Mouse (Mus musculus) ES-E14 (cell line): ENCODE data around the gene Tipin. TPM values are rescaled to one million over a fixed set of nuclear protein-coding genes. Genes with fewer than 3 reads are reported as not detected.
A peak's percentile ranks its signal among the peaks of the same experiment; 100 is the strongest.

Experiments
- DNase-seq: peaks from one replicate; pipeline ENCODE4 v3.0.0-alpha.2; 2013; ENCODE audit warnings: low read depth, low spot score
- H3K27ac ChIP-seq: 2 replicates; pipeline ENCODE4 v1.5.1; 2012; ENCODE audit warnings: low read depth, mild to moderate bottlenecking, low read length, moderate library complexity, mixed read lengths; ENCODE audit not compliant: poor library complexity, insufficient read depth, severe bottlenecking
- H3K36me3 ChIP-seq: 2 replicates; pipeline ENCODE4 v1.6.1; 2012; ENCODE audit warnings: mild to moderate bottlenecking, low read length, moderate library complexity, mixed read lengths; ENCODE audit not compliant: control insufficient read depth, poor library complexity, insufficient read depth, severe bottlenecking
- H3K4me1 ChIP-seq, 2 experiments: fragments of 150-350 bp in 1 of 2; sonication (generic) in 1 of 2; 2 replicates each; pipeline ENCODE4 v1.6.1; 2012; ENCODE audit warnings: low read length in 2 of 2, mild to moderate bottlenecking in 1 of 2, mixed read lengths in 1 of 2; ENCODE audit not compliant: control insufficient read depth in 2 of 2, insufficient read depth in 2 of 2, poor library complexity in 1 of 2
- H3K4me3 ChIP-seq, 2 experiments: fragments of 150-350 bp in 1 of 2; sonication (generic) in 1 of 2; 2 replicates each; pipeline ENCODE4 v1.5.1; 2012; ENCODE audit warnings: low read length in 2 of 2, low read depth in 1 of 2, mild to moderate bottlenecking in 1 of 2, mixed read lengths in 1 of 2; ENCODE audit not compliant: insufficient read depth in 1 of 2, poor library complexity in 1 of 2, severe bottlenecking in 1 of 2
- H3K9ac ChIP-seq: 2 replicates; pipeline ENCODE4 v1.6.1; 2012; ENCODE audit warnings: low read depth, mild to moderate bottlenecking, low read length, mixed read lengths; ENCODE audit not compliant: poor library complexity, insufficient read depth, severe bottlenecking
- H3K9me3 ChIP-seq: fragments of 150-350 bp; sonication (generic); 2 replicates; pipeline ENCODE4 v1.6.1; 2012; ENCODE audit warnings: low read depth, mild to moderate bottlenecking, low read length; ENCODE audit not compliant: control insufficient read depth, insufficient read depth
- CHD2 ChIP-seq: IDR thresholded peaks from 2 replicates; pipeline ENCODE4 v1.6.1; 2014; ENCODE audit warnings: mild to moderate bottlenecking, low read depth, low read length, inconsistent platforms
- HCFC1 ChIP-seq: IDR thresholded peaks from 2 replicates; pipeline ENCODE4 v1.6.1; 2012; ENCODE audit warnings: low read length, inconsistent platforms, borderline replicate concordance; ENCODE audit not compliant: insufficient read depth
- MAFK ChIP-seq: IDR thresholded peaks from 2 replicates; pipeline ENCODE4 v1.6.1; 2014; ENCODE audit warnings: mild to moderate bottlenecking, low read depth, low read length, inconsistent platforms; ENCODE audit not compliant: insufficient read depth
- ZC3H11A ChIP-seq: IDR thresholded peaks from 2 replicates; pipeline ENCODE4 v1.6.1; 2012; ENCODE audit warnings: low read depth, mild to moderate bottlenecking, inconsistent platforms, low read length, borderline replicate concordance
- ZNF384 ChIP-seq: IDR thresholded peaks from 2 replicates; pipeline ENCODE4 v1.6.1; 2012; ENCODE audit warnings: low read depth, low read length, inconsistent platforms
- in situ Hi-C, 2 experiments: fragments of 600-800 bp; cut with MboI; formaldehyde crosslinking; loops; one replicate each; pipeline ENCODE4 v1.15.1; 2025; ENCODE audit warnings: low sequenced_read_pairs in 2 of 2, inconsistent platforms in 1 of 2; ENCODE audit not compliant: unreplicated experiment in 2 of 2
- total RNA-seq: library from RNA; depleted of rRNA; stranded (reverse); fragments of 300-350 nt; gene quantifications from 2 replicates; pipeline ENCODE4 v1.2.3, GENCODE M21; 2012

The Tipin gene
- total RNA-seq, 1 experiment, result 195 TPM

DNA sequence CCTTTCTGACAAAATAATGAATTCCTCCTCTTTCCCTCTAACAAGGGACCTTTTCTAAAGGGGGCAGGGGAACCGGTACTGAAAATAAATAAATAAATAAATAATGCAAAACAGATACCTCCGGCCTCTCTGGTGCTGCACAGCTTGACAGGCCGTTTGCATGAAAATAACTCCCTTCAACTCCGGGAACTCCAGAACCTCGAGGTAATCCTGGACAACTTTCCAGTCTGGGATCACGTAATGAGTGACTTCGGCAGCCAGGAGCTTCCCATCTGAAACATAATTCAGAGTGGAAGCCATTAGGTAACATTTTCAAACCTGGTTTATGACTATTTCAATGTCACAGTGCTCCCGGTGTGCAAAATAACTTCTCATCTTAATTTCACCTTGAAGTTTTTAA, 58.0 kb downstream of the Tipin start:
- no peaks in the 10 kb centered on the region for H3K36me3 ChIP-seq
- no peaks in the 10 kb centered on the region for H3K9me3 ChIP-seq
- no peak overlapping the region for H3K27ac ChIP-seq
- in situ Hi-C loops, result no loop called here
- no peak for DNase-seq
- H3K4me1 ChIP-seq, result peaks cover 8 to 11% of the 10 kb centered on the region in 2 experiments
- no peak overlapping the region for H3K9ac ChIP-seq
- H3K4me3 ChIP-seq, result 0 out of 4 replicates have a peak overlapping the region, but pooled peaks of 1 of the 2 experiments have one; percentile 82
- TF ChIP-seq CHD2 (0 out of 2 replicates have a peak, but pooled peaks have one; percentile 18), ZNF384 (no peak), MAFK (no peak), ZC3H11A (no peak), HCFC1 (no peak)

DNA sequence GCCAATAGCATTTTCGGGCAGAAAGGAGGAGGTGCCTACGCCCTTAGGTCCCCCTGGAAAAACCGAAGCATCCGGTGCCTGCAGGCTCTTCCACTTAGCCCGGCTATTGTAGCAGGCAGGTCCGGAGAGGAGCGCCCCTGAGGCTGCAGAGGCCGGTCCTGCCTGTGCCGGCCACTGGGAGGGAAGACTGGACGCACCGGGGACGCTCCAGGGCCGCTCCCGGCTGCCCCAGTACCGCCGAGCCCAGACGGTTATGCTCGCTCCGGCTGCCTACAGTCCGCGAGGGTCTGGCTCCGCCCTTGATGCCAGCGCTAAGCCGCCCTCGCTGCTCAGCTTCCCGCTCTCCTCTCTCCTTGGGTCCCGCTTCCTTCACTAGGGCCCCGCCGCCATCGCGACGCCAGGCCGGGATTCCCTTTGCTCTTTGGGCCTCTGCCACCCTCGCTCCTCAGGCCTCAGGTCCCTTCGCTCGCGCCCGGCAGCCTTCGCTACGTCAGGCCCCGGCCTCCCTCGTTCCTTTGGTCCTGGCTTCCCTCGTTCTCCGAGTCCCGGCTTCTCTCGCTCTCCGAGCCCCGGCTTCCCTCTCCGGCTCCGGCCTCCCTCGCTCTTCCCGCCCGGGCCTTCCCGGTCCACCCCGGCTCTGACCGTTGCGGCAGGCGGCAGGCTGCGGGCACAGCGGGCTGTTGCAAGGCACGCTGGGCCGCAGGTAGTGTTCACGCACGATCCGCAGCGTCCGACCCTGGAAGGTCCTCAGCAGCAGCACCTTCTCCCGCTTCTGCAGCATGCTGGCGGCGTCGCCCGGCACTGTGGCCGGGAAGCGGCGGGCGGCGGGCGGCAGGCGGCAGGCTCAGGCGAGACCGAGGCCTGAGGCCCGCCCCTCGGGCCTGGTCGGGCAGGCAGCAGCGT, 59.2 kb downstream of the Tipin start:
- Histone ChIP-seq H3K4me3 (peak overlapping the region; percentile 81 to 82), H3K27ac (peak overlapping the region; percentile 26; the same call in 1 of the 2 replicates), H3K4me1 (peaks cover 8 to 11% of the 10 kb centered on the region in 2 experiments), H3K36me3 (no peaks in the 10 kb centered on the region), H3K9ac (peak overlapping the region; percentile 85), H3K9me3 (no peaks in the 10 kb centered on the region)
- DNase-seq, result peak; percentile 43
- TF ChIP-seq MAFK (no peak), ZNF384 (no peak), HCFC1 (no peak), CHD2 (no peak), ZC3H11A (no peak)
- in situ Hi-C loops, result no loop called here

DNA sequence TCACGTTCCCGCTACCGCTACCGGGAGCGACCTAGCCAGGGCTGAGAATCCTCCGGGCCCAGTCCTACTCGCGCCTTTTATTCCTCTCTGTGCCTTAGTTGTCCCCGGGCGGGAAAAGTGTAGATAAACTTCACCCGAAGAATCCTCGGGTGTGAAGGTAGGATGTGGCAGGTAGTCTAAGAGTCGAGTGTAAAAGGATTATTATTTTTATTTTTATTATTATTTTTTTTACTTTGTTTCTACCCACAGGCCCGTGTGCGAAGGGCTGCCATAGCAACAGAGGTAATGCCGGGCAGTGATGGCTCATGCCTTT, 59.8 kb downstream of the Tipin start, which contains the start of gene Dis3l:
Dis3l (minus strand) TSS at position 35 of the 313 bp plus-strand sequence.
- Histone ChIP-seq H3K4me1 (peaks cover 8% of the 10 kb centered on the region in 2 experiments; a peak in 2 of 4 replicates), H3K27ac (peak within 1 kb of the TSS; percentile 26; the same call in 1 of the 2 replicates), H3K36me3 (no peaks in the 10 kb centered on the region), H3K4me3 (peak within 1 kb of the TSS; percentile 81 to 82), H3K9ac (peak within 1 kb of the TSS; percentile 85), H3K9me3 (no peaks in the 10 kb centered on the region)
- TF ChIP-seq HCFC1, result no peak
- TF ChIP-seq MAFK, result no peak
- TF ChIP-seq ZC3H11A, result no peak
- TF ChIP-seq CHD2, result no peak
- no peak for TF ChIP-seq ZNF384
- in situ Hi-C loops, result no loop called here
- no peak for DNase-seq

DNA sequence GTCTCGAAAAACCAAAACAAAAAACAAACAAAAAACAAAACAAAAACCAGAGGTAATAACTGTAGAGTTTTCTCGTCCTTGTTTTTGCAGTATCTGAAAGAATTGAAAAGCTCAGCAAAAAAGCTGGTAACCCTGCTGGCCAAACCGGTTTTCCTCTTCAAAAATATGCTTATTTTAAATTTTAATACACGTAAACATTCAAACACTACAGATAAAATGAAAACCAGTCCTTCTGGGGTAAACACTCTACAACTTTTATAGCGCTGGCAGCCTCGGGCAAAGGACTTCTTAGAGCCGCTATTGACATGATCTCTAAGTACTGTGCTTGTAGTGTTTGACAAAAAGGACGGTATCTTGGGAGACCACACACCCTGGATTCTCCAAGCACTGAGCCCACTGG, 60.3 kb downstream of the Tipin start:
- H3K4me3 ChIP-seq, result no peak overlapping the region
- in situ Hi-C loops, result no loop called here

More for the DNA sequence above, 60.3 kb downstream of the Tipin start:
- DNase-seq, result no peak
- Histone ChIP-seq H3K9me3 (no peaks in the 10 kb centered on the region), H3K27ac (no peak overlapping the region), H3K4me1 (peaks cover 5 to 6% of the 10 kb centered on the region in 2 experiments; a peak in 2 of 4 replicates), H3K9ac (no peak overlapping the region), H3K36me3 (no peaks in the 10 kb centered on the region)
- no peak for TF ChIP-seq HCFC1
- 0 out of 2 replicates have a peak, but pooled peaks have one; percentile 9 for TF ChIP-seq MAFK
